Mouse (Mus musculus) spleen, postnatal 4 days (tissue): ENCODE measurements at regions not wholly inside any gene's neighbourhood (a gene's known extent, or its start where the extent isn't known, plus 50 kb on each side); places are given as distances from the start of the nearest gene placed in this dataset.

ENCODE experiments used
- DNase-seq, 2 experiments: peaks; one replicate each; pipeline ENCODE4 v3.0.0; 2022; ENCODE audit warnings: low spot score in 2 of 2

- no peak for DNase-seq
Observed at GRCm38 (mm10) chr2:78011821-78012220, 65.6 kb upstream of the Cwc22 start.

- no peak for DNase-seq
Observed at GRCm38 (mm10) chr2:78011051-78011800, 65.1 kb upstream of the Cwc22 start.

GRCm38 (mm10) chr2:78010066-78010690 is 64.0 kb upstream of the Cwc22 start:
- DNase-seq = no peak

GRCm38 (mm10) chr2:78008094-78008493 is 61.9 kb upstream of the Cwc22 start:
- DNase-seq = no peak

GRCm38 (mm10) chr2:78005402-78006021 is 59.3 kb upstream of the Cwc22 start:
- no peak for DNase-seq

- no peak for DNase-seq
Observed at GRCm38 (mm10) chr2:78004426-78004825, 58.3 kb upstream of the Cwc22 start.
